Mouse (Mus musculus) C2C12 (cell line): ENCODE results near the gene Aff1.

ENCODE experiments used
- CEBPB ChIP-seq: IDR thresholded peaks from one replicate; pipeline ENCODE4 v1.6.1; 2011; ENCODE audit warnings: low read depth, mild to moderate bottlenecking, control low read depth, moderate library complexity
- CTCF ChIP-seq: IDR thresholded peaks from one replicate; pipeline ENCODE4 v1.5.1; 2011; ENCODE audit not compliant: control insufficient read depth, insufficient read depth, insufficient read length
- FOSL1 ChIP-seq: IDR thresholded peaks from one replicate; pipeline ENCODE4 v1.8.0; 2011; ENCODE audit warnings: mild to moderate bottlenecking, low read length; ENCODE audit not compliant: poor library complexity, insufficient read depth, severe bottlenecking
- MAX ChIP-seq: IDR thresholded peaks from one replicate; pipeline ENCODE4 v1.6.1; 2011; ENCODE audit warnings: mild to moderate bottlenecking, control low read depth
- MYOD1 ChIP-seq: IDR thresholded peaks from one replicate; pipeline ENCODE4 v1.6.1; 2011; ENCODE audit warnings: low read depth; ENCODE audit not compliant: control insufficient read depth, insufficient read length
- MYOG ChIP-seq: IDR thresholded peaks from one replicate; pipeline ENCODE4 v1.6.1; 2011; ENCODE audit not compliant: control insufficient read depth, insufficient read length; ENCODE audit errors: extremely low read depth
- USF1 ChIP-seq: IDR thresholded peaks from one replicate; pipeline ENCODE4 v1.6.1; 2011; ENCODE audit warnings: low read depth, mild to moderate bottlenecking, control low read depth, moderate library complexity

- TF ChIP-seq CTCF (no peak), CEBPB (no peak), MYOG (no peak), MYOD1 (no peak), MAX (no peak), USF1 (no peak), FOSL1 (no peak)
Measured at GRCm38 (mm10) chr5:103856286-103857009, 164.3 kb downstream of the Aff1 start.
